Comparison of ENCODE assay signal across 31 mouse cellular contexts in the genomic region with DNA sequence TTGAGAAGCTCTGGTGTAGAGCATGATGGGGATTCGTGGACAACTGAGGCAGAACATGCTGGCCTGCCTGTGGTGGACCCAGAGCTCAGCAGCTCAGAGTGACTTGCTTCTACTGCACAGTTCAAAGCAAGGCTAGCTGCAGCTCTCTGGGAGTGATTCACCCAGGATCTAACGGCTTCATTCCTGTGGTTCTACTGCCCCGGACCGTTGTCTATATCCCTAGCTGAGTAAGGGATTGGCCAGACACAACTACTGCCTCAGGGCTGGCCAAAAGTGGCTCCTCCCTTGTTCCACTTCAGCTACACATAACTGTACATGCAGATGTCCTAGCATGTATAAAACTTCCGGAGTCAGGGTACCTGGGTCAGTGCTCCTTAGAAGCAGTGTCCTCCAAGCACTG.
"Had no signal": no experiment of that assay in that cellular context is flagged by ENCODE, and none has a peak within 500 bp of the region (broad histone marks: within the 10 kb centered on the region; RNA-seq: fewer than 3 reads in every experiment).

No protein-coding gene starts in this region.

- ATAC-seq: liver, embryonic 12.5 days; liver, postnatal 0 days; lung, postnatal 0 days; midbrain, embryonic 13.5 days; midbrain, embryonic 15.5 days; midbrain, embryonic 16.5 days had no signal

- H3K9me3 ChIP-seq: limb, embryonic 10.5 days; limb, embryonic 12.5 days; limb, embryonic 13.5 days; limb, embryonic 15.5 days; liver, embryonic 12.5 days; liver, embryonic 13.5 days; liver, embryonic 15.5 days; lung, embryonic 15.5 days; megakaryocyte, embryonic 14.5 days; midbrain, embryonic 10.5 days; midbrain, embryonic 12.5 days; midbrain, embryonic 13.5 days; midbrain, embryonic 15.5 days had no signal

- H3K4me3 ChIP-seq: limb, embryonic 10.5 days; limb, embryonic 12.5 days; limb, embryonic 13.5 days; limb, embryonic 15.5 days; liver, embryonic 12.5 days; liver, embryonic 13.5 days; liver, embryonic 15.5 days; lung, embryonic 15.5 days; megakaryocyte, embryonic 14.5 days; midbrain, embryonic 10.5 days; midbrain, embryonic 12.5 days; midbrain, embryonic 13.5 days; midbrain, embryonic 15.5 days; myocyte had no signal

- H3K4me2 ChIP-seq: limb, embryonic 12.5 days; limb, embryonic 13.5 days; limb, embryonic 15.5 days; liver, embryonic 11.5 days; liver, embryonic 12.5 days; liver, embryonic 13.5 days; liver, embryonic 15.5 days; lung, embryonic 14.5 days; lung, embryonic 15.5 days; midbrain, embryonic 11.5 days; midbrain, embryonic 12.5 days; midbrain, embryonic 13.5 days; midbrain, embryonic 15.5 days had no signal

- H3K36me3 ChIP-seq: limb, embryonic 10.5 days; limb, embryonic 12.5 days; limb, embryonic 13.5 days; limb, embryonic 15.5 days; liver, embryonic 12.5 days; liver, embryonic 13.5 days; liver, embryonic 15.5 days; lung, embryonic 15.5 days; midbrain, embryonic 10.5 days; midbrain, embryonic 12.5 days; midbrain, embryonic 13.5 days; midbrain, embryonic 15.5 days had no signal

- DNase-seq: left cerebral cortex, postnatal 4 days; liver; liver, embryonic 13.5 days; liver, postnatal 0 days; lung, adult 18-20 months; lung, adult 2 months; lung, embryonic 14.5 days; lung, postnatal 10 days; lung, postnatal 14 days; lung, postnatal 36 days; lung, postnatal 4 days; midbrain, embryonic 14.5 days had no signal

- H3K4me1 ChIP-seq: limb, embryonic 10.5 days; limb, embryonic 12.5 days; limb, embryonic 13.5 days; limb, embryonic 15.5 days; liver, embryonic 12.5 days; liver, embryonic 13.5 days; liver, embryonic 15.5 days; lung, embryonic 15.5 days; megakaryocyte, embryonic 14.5 days had no signal

- H3K27me3 ChIP-seq: limb, embryonic 12.5 days; limb, embryonic 13.5 days; limb, embryonic 15.5 days; liver, embryonic 12.5 days; liver, embryonic 13.5 days; liver, embryonic 15.5 days; lung, embryonic 15.5 days; megakaryocyte, embryonic 14.5 days; midbrain, embryonic 13.5 days; midbrain, embryonic 15.5 days had no signal

- H3K27ac ChIP-seq: limb, embryonic 10.5 days; limb, embryonic 12.5 days; limb, embryonic 13.5 days; limb, embryonic 15.5 days; liver, embryonic 12.5 days; liver, embryonic 13.5 days; liver, embryonic 14.5 days; liver, embryonic 15.5 days; lung, embryonic 15.5 days; macrophage; midbrain, embryonic 10.5 days; midbrain, embryonic 12.5 days; midbrain, embryonic 13.5 days; midbrain, embryonic 15.5 days had no signal

- H3K9ac ChIP-seq: limb, embryonic 12.5 days; limb, embryonic 13.5 days; limb, embryonic 15.5 days; liver, embryonic 12.5 days; liver, embryonic 13.5 days; liver, embryonic 14.5 days; liver, embryonic 15.5 days; liver, postnatal 0 days; lung, embryonic 14.5 days; lung, embryonic 15.5 days; midbrain, embryonic 12.5 days; midbrain, embryonic 13.5 days; midbrain, embryonic 15.5 days had no signal
